Mouse (Mus musculus): ENCODE data around the gene Rdh1.
A peak's percentile ranks its signal among the peaks of the same experiment; 100 is the strongest.

Gene Rdh1

DNA sequence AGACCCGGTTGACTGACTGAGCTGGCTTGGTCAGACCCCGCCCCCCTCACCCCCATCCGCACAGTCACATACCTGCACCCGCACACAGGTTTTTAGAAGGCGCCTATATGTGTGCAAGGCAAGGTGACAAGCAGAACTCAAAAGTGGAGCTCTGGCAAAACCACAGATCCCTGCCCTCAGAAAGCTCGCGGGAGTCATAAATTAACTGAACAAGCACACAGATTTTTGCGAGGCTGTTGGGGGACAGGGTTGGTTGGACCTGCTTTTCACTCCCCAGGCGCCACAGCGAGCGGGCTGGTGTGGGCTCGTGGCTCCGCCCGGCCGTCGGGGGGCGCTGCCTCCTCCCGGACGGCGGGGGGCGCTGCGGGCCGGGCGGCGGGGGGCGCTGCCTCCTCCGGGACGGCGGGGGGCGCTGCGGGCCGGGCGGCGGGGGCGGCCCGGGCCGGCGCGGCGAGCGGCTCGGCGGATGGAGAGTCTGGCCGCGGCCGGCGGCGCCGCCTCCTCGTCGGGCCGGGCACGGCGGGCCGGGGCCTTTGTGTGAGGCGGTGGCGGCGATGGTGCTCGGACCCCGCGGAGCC lies 20.3 kb upstream of the Rdh1 start, which contains the start of gene Zbtb39:
Gene Zbtb39 (plus strand): TSS at position 456 of the 578 bp plus-strand sequence.
- TF ChIP-seq GATA4 (IDR thresholded peaks at IDR 0.05; ENCODE audit: insufficient replicate concordance, low read length): no peak

DNA sequence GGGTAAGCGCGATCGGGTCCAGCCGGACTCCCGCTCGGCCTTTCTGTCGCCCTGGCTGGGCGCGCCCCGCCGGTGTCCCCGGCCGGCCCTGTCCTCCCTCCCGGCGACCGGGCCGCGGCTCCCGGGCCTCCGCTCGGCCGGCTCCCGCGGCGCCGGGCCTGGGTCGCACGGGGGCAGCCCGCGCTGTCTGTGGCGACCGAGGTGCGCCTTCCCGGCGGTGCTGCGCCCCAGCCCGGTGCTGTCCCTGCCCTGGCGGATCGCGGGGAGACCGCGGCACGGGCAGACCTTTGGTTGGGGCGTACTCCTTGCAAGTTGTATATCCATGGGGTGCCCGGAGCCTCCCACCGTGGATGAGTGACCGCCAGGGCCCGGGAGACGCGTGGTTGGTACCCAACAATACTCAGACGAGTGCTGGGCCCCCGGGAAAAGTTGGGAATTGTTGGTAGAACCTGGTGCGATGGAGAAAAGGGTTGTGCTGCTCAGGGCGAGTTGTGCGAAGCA lies 19.8 kb upstream of the Rdh1 start:
- no peak for TF ChIP-seq GATA4 (IDR thresholded peaks at IDR 0.05; ENCODE audit: insufficient replicate concordance, low read length)

DNA sequence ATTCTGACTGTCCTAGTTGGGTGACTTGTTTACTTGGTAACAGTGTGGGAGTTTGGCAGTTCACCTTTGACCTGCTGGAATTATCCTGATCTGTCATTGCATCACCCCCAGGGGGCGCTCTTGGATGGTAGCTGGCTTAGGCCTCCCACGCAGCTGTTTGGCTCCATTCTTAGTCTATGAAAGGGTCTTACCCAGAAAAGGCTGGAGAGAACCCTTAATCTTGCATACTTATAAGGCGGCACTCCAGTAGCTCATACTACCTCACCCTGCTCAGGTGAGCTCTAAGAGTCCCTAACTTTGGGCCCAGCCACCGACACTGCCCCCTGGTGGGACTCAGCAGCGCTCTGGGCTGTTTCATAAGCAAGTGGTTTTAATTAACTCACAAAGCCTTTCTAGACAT lies 14.9 kb upstream of the Rdh1 start:
- TF ChIP-seq GATA4 (IDR thresholded peaks at IDR 0.05; ENCODE audit: insufficient replicate concordance, low read length): no peak

DNA sequence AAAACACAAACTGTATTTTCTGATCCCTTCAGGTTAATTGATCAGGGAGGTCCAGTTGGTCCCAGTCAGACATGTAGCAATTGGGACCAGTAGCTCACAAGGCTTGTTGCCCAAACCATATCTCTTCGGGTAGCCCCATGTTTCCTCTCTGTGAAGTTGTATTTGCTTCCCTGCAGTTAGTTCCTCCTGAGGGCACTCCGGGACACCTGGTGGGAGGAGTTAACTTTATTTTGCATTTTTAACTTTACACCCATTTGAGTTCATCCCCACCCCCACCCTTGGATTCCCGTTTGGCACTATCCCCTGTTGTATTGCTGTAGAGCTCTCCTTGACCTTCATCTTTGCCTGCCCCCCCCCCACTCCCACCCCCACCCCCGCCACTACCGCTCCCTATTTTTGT lies 13.6 kb upstream of the Rdh1 start:
- peak; percentile 45; the same call in 1 of the 2 replicates for TF ChIP-seq GATA4 (IDR thresholded peaks at IDR 0.05; ENCODE audit: insufficient replicate concordance, low read length)

DNA sequence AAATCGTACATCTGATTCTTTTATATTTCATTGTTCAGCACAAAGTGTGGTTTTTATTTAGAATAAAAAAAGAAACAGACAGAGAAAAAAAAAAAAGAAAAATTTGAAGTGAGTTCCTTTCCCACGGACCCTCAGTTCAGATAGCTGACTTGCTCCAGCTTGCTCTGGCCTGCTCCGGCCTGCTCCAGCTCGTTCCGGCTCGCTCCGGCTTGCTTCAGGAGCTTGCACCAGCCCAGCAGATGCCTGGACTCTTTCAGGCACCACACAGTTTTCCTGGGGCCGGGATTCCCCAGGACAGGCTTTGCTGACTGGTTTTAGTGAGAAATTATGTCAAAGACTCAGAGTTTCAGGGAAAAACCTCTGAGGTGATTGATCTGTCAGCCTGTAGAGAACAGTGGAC lies 12.3 kb upstream of the Rdh1 start:
- TF ChIP-seq GATA4 (IDR thresholded peaks at IDR 0.05; ENCODE audit: insufficient replicate concordance, low read length): no peak

DNA sequence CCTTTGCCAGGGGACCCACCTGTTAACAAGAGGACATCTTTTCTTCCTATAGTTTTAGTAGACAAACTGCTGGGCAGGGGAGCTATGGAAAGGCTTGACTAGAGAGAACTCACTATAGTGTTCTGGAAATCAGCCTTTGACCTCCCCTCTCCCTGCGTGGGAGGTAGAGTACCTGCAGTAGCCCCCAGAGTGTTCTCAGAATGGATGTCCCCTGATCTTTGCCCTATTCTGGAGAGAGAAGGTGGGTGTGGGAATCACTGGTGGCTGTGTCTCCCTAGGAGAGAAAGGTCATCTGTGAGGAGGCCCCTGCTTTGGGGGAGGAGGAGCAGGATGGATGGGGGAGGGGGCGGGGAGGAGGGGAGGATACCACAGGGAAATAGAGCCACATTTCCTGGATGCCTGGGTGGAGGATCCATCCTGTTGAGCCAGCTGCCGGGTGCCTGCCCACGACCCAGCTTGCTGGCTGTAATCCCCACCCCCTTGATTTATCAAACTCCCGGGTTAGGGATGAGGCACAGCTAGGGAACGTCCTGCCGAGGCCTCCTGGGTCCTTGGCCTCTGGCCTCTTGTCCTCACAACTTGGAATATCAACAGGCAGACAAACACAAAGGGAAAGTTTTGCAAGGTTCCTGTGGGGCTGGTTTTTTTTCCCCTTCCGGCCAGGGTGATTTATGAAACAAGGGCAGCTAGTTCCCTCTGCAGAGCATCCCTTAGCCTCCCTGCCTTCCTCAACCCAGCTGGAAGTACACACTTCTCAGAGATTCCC lies 10.5 kb upstream of the Rdh1 start:
- TF ChIP-seq GATA4 (IDR thresholded peaks at IDR 0.05; ENCODE audit: insufficient replicate concordance, low read length): peak; percentile 97

DNA sequence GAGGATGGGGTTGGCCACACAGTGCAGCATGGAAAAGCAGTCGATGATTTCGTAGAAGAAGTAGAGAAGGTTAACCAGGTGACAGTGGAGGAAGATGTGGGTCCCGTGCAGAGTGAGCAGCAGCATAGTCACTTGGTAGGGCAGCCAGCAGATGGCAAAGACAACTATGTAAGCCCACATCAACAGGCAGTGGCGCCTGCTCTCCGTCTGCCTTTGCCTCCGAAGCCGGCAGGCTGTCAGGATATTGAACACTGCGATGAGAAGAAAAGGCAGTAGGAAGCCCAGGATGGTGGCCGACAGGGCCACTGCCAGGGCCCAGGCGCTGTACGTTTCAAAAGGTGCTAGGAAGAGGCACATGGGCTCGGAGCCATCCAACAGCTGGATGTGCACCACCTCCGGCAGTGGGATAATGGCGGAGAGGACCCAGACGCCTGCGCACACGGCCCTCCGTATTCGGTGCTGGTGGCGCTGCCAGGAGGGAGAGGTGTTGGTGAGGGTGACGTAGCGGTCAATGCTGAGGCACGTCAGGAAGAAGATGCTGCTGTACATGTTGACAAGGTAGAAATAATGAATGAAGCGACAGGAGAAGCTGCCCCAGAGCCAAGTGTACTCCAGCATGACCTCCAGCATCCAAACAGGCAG lies 9.3 kb upstream of the Rdh1 start:
- TF ChIP-seq GATA4 (IDR thresholded peaks at IDR 0.05; ENCODE audit: insufficient replicate concordance, low read length): no peak

DNA sequence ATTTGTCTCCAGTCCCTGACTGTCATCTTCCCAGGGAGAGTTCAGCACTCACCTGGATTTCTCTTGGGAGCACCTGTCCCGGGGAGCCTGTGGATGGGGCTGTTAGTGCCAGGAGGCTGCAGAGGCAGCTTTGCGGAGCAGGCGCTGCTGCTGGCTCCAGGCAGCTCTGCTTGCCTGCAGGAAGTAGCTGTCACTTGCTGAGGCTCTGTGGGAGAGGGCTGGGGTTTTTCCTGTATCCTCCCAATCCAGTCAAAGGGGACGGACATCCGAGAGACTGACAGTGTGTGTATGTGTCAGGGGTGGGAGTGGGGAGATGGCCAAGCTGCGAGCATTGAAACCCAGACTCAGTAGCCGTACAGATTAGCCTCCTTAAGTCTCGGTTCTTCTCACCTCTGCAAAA lies 8.0 kb upstream of the Rdh1 start, which contains the start of gene Gpr182:
Gene Gpr182 (minus strand): TSS at position 185 of the 400 bp plus-strand sequence.
- peak; percentile 67; the same call in 1 of the 2 replicates for TF ChIP-seq GATA4 (IDR thresholded peaks at IDR 0.05; ENCODE audit: insufficient replicate concordance, low read length)

DNA sequence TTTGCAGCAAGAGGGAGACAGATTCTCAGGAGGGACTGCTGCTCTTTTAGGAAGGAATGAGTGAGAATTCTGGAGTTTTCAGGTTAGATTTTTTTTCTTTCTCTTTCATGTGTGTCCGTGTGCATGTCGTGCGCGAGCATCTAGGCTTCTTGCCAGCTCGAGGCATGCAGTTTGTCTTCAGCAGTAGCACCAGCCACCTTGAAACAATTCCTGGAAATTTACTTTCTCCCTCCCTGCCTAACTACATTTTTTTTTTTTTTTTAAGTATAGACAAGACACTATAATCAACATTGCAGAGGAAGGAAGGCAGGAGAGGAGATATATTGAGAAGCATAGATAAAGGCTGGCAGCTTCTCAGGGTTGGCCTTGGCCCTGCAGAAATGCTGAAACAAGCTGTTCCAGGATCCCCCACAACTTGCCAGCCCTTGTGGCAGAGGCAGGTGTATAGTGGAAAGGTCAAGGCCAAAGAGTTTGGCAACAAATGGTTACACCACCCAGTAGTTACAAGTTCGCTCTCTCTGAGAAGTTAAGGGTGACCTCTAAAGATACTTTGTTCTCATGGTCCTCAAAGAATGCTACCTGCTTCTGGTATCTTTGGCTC lies 4.9 kb upstream of the Rdh1 start:
- TF ChIP-seq GATA4 (IDR thresholded peaks at IDR 0.05; ENCODE audit: insufficient replicate concordance, low read length): peak; percentile 93

DNA sequence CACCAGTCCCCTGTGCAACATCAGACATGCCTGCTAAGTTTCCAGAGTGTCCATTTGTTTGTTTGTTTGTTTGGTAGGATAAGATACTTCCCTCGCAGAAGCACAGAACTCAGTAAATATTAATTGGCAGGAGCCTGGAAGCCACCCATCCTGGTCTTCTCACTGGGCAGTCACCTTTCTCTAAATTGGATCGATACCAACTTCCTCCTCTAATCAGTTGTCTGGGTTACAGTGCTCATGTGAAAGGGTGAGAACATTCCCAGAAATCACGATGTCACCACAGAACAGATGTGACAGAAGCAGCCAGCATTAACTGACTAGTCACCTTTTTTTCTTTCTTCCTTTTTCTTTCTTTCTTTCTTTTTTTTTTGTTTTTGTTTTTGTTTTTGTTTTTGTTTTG lies 4.3 kb upstream of the Rdh1 start:
- peak; percentile 92 for TF ChIP-seq GATA4 (IDR thresholded peaks at IDR 0.05; ENCODE audit: insufficient replicate concordance, low read length)

DNA sequence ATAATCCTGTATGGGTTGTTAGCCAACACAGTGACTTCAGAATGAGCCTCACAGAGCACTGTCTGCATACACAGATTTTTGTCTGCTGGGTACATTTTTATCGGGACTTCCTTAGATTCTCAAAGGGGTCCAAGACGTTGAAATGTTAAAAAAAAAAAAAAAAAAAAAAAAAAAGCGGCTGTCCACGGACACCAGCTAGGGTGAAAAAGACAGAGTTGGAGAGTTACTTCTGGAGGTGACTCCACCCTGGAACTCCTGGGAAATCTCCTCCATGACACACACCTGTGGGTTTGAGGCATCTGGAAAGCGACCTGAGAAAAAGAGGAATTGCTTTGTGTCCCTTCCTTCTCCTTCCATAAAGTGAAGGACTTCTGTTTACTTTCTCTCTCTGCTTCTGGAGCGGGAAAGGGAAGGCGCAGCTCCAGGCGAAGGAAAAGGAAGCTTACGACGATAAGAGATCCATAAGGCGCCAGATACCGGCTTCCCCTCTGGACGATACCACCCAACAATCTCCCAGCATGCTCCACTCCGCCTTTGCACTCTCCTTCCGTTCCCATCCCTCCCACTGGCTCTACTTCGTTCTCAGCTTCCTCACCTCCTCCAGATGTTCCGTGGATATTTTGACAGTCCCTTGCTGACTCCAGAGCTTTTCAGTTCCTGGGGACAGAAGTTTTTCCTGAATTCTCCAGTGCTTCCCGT lies 3.6 kb upstream of the Rdh1 start:
- peak; percentile 100 for TF ChIP-seq GATA4 (IDR thresholded peaks at IDR 0.05; ENCODE audit: insufficient replicate concordance, low read length)

DNA sequence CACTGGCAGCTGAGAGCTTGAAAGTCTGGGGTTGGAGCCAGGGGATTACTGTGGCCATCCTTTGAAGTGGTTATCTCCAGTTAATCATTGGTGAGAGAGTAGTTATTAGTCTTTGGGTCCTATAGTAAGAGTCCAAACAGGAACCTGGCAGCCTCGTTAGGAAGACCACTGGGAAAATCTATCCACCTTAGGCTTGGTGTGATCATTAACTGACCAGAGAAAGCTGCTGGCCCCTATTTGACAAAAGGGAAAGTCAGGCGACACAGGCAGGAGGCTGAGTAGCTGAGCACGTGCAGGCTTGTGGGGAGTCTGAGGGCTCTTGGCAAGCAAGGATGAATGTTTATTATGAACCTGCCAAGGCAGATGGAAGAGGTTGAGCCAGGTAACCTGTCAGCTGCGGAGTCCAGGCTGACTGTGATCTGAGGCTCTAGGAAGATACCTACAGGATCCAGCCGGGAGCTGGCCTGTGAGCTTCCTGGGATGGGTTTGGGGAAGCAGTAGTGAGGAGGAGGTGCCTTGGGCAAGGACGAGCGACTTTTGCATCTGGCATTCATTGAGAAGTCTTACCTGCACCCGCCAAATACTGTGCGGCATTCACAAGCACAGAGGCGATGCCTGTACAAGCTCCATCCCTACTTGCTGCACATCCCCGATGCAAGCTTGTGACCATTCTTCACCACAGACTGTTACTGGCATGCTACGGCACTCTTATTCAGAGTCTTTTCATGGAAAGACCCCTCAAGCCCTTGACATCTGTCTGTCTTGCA lies 4.6 kb downstream of the Rdh1 start:
- peak; percentile 82 for TF ChIP-seq GATA4 (IDR thresholded peaks at IDR 0.05; ENCODE audit: insufficient replicate concordance, low read length)

DNA sequence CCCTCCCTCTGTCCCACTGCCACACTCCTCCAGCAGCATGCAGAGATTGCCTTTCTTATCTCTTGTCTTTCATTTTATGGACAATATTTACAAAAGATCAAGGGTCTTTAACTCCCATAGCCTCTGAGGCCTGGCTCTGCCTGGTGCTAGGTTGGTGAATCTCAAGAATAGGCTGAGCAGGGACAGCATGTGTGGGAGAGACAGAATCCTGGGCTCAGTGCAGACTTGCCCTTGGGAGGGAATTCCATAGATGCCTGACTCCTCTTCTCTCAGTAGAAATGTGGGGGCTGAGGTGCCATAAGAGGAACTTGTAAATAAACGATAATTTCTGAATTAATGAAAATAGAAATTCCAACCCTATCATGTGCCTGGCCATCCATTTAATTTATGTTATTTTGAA lies 7.0 kb downstream of the Rdh1 start:
- no peak for TF ChIP-seq GATA4 (IDR thresholded peaks at IDR 0.05; ENCODE audit: insufficient replicate concordance, low read length)

DNA sequence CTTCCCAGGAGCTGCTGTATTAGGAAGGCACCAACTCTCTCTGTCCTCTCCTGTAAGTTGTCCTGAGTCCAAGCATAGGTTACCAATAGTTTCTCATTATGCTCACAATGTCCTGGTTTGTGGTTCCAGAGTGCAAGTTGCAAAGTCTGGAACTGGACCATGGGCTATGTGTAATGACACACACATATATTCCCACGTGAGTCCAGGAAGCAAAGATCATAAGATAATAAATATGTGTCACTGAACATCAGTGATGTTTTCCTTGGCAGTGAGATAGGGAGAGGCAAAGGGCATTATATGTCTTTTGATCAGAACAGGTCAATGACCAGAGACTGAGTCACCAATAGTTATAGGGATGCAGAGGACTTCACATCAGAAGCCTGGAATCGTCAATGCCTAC lies 16.5 kb downstream of the Rdh1 start, which contains the start of gene Rdh9:
Gene Rdh9 (plus strand): TSS at position 376 of the 400 bp plus-strand sequence.
- peak; percentile 79; the same call in 1 of the 2 replicates for TF ChIP-seq GATA4 (IDR thresholded peaks at IDR 0.05; ENCODE audit: insufficient replicate concordance, low read length)
